Mouse (Mus musculus) monocyte, adult 2 months (primary cell): Measurements from ENCODE around the gene Klhl29.

Experiments
- DNase-seq, 2 experiments: peaks; one replicate each; pipeline ENCODE4 v3.0.0; 2022; ENCODE audit warnings: low spot score in 2 of 2, low read depth in 1 of 2

The Klhl29 gene

DNA sequence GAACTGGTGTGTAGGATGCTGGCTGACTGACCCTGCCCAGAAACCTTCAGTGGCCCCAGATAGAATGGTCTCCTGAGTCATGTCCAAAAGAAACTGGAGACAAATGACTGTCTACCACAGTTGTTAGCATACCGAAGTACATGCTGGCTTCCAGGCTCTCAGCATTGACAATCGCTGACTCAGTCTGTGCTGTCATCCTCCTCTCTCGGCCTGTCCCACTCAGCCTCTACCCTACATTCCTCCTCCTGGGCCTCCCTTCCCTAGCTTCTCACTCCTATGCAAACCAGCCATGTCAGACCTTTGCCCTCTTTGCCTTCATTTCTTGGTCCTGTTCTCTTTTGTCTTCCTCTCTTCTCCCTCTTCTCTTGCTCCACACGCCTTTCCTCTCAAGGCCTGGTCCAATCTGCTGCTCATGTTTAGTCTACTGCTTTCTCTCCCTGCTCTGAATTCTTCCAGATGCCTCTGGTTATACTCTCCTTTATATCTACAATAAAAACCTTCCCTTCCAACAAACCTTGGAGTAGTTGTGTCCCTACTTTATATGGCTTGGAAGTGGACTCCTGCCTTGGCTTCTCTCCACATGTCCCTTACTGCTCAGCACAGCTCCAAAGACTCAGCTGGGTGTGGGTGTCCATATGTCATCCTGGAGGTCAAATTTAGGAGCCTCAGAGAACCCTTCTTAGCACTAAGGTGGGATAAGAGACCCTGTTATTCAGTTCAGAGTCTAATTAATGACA is 121.1 kb downstream of the Klhl29 start:
- no peak for DNase-seq

DNA sequence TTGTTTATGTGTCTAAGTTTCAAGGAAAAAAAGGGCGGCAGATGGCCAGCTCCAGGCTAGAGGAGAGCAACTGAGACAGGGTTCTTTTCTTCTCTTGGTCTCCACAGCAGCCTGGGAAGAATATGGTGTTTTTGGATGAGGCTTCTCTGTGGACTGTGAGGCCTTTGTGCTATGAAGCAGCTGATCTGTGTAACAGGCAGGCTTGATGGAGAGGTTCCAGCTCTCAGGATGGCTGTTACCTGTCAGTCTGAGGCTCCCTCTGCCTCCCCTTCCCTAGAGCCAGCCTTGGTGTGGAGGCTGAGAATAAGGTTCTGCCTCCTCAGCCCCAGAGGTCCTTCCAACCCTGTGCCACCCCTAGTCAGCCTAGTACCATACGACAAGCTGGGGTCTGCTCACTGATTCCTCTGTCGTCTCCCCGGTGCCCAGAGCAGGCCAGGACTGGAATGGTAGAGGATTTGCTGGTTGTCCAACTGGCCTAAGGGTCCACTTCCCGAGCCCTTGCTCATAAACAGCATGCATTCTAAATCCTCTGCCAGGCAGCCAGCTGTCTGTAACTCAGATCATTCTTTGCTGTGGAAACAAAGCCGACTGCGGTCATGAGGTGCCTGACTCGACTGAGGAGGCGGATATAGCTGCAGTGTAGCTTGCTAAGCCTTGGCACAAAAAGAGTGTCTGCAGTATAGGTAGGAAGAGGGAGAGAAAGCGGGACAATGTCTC is 122.0 kb downstream of the Klhl29 start:
- DNase-seq = no peak

DNA sequence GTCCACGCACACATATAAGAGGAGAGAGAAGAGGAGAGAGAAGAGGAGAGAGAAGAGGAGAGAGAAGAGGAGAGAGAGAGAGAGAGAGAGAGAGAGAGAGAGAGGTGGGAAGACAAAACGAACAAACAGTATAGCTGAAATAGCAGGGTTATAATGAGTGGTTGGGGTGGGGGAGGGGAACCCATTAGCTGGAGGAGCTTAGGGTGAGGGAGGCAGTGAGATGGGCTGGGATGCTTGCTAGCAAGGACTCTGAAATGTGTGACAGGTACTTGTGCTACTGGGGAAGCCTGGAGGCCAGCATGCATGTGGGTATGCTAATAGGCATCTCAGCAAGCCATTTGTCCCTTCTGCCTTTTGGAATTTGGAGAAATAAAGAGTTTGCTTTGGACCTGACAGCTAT is 122.9 kb downstream of the Klhl29 start:
- no peak for DNase-seq

DNA sequence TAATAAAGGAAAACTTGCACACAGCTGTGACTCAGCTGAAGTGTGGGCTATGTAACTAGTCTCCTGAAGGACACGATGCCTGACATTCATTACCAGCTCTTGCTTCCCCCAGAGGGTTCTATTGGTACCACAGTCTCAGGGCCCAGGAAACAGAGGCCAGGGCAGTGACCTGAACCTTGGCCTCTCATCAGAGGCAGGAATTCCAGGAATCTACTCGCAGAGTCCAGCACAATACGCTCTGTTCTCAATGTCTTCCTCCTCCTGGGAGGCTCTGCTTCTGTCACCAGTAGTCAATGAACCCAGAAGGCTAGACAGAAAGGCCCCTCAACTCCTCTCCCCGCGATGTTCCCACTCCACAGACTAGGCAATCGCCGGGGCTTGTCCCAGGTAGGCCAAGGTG is 125.4 kb downstream of the Klhl29 start:
- no peak for DNase-seq

DNA sequence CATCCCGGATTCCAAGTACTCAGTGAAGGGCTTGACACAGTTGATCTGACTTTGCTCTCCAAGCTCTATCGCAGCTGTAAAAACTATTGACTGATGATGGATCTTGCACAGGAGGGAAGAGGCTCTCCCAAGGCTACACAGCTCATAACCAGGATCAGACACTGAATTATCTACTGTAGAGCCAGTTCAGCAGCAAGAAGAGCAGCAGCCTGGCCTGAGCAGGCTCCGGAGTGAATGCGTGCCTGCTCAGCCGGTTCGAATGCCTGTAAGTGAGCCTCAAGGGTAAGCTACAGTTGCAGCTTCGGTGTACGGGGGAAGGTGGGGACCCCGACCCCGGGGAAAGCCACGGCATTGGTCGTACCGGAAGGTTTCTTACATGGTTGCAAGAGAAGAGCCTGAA is 126.4 kb downstream of the Klhl29 start:
- no peak for DNase-seq

DNA sequence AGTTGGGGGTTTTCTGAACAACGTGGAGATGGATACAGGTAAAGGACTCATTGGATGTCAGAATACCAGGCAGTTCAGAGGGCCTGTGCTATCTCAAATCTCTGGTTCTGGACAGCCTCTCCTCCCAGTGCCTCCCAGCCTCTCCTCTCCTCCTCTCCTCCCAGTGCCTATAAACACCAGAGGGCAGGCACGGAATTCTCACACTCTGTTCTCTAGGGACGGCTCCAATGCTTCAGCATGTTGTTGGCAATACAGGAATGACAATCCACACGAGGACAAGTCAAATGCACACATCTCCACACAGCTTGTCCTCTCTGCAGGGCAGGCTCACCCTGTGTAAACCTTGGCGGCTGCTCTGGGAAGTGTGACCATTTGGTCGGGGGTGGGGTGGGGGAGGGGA is 128.0 kb downstream of the Klhl29 start:
- no peak for DNase-seq

DNA sequence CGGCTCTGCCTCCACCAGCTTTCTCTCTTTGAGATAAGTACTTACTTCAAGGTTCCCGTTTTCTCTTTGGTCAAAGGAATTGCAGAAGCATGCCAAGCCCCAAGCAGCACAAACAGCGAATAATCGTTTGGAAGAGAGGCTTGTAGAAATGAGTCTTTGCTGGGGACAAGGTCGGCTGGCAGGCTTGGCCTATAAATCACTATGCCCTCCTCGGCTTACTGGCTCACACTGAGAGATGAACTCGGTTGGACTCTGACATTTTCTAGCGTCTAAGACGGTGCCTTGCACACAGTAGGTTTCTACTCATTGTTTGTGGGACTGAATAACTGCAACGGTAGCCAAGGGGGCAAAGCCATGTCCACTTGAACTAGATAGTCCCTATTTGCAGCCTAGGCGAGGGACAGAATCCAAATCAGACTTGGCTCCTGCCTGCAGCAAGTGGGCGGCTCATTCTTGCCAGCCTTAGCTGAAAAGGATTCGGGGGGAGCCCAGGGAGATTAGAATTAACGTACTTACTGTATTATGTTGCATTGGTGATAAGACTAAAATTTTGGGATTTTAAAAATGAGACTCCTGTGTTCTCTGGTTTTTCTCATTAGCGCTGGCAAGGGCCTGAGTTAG is 128.7 kb downstream of the Klhl29 start:
- no peak for DNase-seq

DNA sequence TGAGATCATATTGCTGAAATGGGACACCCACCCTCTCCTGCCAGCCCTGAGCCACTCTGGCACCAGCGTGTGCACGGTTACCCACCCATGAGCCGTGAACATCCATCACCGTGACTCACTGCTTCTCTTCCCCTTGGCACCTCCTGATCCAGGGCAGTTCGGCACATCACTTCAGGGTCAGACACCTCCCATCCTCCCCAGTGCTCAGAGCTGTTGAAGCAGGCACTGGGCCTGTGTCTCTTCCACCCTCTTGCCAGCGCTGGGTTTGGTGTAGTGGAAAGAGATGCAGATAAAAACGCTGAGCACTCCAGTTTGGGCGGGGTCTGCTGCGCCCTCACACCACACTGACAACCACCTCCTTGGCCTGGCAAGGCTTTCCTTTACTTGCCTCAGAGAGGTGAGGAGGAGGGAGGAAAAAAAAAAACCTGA is 129.3 kb downstream of the Klhl29 start:
- no peak for DNase-seq

DNA sequence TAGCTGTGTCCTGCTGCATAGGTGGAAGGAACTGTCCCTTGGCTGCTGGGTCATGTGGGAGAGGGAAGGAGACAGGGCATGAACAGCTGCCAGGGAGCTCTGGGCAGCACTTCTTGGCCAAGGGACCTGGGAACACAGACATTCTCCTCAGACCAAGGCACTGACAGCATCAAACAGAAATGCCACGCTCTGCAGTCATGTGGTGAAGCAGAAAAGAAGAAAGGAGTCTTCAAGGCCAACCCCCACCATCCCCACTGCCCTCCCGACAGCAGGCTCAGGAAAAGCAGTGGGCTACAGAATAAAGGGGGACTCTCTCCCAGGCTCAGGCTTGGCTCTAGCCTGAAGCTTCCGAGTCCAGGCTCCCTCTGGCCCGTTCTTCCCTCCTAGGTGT is 130.3 kb downstream of the Klhl29 start:
- DNase-seq = no peak

DNA sequence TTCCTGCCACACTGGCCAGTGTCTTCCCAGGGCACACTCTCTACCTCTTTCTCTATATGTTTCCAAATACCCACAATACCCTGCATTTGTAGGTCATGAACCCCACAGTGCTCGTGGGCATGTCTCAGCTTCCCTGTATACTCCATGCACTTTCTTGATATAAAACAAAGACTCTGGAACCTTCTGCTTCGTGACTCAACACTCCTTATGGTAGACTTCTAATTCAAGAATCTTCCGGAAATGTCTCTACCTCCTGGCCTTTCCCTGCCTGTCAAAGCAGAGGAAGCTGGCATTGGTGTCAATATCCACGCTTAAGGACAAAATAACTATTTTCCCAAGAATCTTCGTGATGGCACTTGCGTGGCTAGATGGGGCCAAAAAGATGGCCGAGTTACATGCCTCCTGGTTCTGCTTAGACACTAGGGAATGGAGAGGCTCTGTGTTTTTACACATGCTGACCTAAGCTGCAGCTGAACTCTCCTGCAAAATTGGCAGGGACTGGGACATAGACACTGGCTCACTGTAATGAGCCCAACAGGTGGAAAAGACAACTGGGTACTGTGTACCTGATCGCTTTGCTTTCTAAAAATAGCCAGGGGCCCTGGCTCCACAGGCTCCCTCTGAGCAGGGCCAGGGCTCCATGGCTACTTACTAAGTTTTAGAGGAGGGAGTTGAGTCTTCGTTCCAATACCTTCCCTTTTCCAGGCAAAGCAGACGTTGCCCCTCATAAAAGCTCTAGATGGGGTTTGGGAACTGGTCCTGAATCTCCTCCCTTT is 130.9 kb downstream of the Klhl29 start:
- DNase-seq = no peak

DNA sequence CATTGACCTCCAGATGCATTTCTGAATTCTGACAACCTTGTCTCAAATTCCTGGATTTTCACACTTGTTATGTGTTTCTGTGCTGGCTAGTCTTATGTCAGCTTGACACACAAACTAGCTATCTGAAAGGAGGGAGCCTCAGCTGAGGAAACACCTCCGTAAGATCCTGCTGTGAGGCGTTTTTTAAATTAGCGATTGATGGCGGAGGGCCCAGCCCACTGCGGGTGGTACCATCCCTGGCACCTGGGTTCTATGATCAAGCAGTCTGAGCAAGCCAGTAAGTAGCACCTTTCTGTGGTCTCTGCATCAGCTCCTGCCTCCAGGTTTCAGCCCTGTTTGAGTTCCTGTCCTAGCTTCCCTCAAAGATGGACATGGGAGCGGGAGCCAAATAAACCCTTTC is 131.6 kb downstream of the Klhl29 start:
- DNase-seq = no peak

DNA sequence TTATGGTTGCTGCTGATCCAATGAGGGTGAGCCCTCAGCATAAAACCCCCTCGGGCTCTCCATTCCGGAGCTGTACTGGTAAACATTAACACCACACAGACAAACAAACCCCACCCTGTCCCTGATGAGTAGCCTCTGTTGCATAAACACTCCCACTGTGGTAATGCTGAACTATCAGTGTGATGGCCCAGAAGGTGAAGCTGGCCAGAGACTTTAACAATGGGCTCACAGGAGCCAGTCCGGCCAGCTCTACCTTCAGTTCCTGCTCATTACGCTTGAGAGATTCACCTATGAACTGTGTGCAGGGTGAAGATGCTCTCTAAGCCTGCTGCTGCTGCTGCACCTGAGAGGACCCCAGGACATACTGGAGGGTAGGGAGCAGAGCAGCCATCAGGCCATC is 132.0 kb downstream of the Klhl29 start:
- no peak for DNase-seq

DNA sequence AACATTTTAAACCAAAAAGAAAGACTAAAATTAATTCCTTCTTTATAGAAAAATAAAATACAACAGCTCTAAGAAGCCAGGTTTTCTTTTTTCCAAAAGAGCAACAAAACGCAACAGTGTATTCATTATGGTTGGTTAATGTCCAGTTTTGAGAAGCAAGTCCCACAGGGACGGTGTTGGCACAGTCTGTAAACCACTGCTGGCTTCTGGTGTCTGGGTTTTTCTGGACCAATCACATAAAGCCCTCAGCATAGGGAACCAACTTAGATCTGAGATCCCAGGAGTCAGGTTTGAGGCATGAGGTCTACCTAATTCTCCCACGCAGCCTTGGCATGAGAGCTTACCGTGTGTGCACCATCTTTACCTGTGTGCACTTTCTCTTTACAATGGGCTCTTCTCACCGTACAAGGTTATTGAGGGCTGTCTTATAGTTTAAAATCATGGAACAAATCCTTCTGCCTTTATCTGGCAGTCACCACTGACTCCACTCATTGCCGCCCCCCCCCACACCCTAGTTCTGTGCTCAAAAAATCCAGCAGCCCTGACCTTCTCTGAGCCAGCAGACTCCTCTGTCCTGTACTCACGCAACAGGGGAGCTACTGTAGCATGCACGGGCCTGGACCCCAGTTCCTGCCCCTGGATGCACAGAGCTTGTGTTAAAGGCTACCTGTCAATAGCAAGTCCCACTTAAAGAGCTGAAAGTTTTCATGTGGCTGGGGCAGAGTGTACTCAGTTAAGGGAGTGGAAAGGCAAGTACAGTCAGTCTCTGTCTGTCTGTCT is 132.7 kb downstream of the Klhl29 start:
- DNase-seq = no peak

DNA sequence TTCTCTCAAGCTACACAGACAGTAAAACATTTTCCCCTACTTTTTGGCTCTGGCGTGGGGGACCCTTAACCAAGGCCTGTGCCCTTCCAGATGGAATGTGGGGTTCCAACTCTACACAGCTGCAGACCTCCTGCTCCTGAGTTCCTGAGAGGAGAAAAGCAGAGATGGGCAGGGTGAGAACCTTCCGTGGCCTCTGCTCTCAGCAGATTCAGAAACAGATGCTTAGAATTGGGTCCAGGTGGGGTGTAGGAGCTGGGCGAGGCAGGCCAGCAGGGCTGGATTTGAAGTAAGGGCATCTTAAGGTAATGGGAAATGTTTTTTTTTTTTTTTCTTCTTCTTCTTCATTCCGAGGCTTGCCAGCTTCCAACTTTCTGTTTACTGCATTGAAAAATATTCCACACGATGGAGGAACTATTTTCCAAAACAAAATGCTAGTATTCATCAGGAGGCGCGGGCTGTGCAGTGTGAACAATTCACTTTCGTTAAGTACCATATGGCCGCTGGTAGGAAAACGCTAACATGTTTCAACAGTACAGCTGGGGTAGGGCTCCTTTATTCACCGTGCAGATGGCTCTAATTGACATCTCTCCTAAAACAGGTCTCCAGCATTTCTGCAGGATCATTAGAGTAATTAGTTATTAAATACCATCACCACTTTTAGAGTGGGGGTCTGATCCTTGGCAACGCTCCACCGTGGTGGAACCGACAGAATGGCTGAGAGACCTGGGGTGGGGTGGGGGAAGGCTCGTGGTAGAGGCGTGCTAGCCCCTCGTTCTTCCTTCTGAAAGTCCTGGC is 135.8 kb downstream of the Klhl29 start:
- no peak for DNase-seq

DNA sequence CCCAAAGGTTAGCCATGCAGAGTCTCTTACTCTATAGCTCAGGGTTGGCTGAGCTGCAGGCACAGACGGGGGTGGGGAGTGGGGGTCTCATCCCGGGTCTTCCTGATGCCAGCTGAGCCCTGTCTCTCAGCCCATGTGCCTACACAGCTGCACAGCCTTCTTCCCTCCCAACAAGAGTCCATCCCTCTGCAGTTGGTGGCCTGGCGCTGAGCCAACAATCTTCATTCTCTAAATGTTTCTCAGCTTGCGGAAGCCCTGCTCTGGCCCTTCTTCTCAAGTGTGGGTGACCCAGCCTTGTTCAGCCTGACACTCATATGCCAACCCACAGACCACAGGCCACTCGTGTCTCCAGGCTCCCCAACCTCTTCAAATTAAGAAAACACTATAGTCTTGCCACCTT is 138.4 kb downstream of the Klhl29 start:
- DNase-seq = no peak

DNA sequence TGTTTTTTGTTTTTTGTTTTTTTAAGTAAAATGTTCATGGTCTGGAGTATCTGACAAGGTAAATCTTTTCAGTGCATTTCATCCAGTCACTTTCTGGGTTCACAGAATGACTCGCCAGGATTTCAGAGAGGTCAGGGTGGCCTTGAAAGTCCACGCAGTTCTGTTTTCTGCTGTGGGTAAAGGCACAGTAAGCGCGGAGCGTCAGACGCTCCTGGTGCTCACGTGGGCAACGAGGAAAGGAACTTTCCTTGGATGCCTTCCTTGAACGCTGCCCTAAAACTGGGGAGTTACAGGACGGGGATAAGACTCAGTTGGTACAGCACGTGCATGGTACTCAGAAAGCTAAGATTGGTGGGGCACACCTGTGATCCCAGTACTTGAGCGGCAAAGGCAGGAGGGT is 139.9 kb downstream of the Klhl29 start:
- no peak for DNase-seq

DNA sequence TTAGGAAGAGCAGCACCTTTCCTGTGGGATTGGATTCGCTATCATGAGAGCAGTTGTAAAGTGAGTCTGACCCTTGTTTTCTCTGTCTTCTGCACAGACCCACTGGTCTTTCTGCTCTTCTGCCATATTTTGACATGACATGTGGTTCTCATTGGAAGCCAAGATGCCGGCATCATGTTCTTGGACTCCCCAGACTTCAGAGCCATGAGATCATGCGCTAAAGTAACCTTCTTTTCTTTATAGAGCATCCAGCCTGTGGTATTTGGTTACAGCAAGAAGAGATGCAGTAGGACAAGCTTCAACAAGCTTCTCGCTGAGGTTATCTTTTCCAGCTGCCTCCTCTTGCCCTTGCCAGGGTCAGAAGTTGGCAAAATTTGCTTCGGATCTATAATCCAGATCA is 145.0 kb downstream of the Klhl29 start:
- DNase-seq = no peak

DNA sequence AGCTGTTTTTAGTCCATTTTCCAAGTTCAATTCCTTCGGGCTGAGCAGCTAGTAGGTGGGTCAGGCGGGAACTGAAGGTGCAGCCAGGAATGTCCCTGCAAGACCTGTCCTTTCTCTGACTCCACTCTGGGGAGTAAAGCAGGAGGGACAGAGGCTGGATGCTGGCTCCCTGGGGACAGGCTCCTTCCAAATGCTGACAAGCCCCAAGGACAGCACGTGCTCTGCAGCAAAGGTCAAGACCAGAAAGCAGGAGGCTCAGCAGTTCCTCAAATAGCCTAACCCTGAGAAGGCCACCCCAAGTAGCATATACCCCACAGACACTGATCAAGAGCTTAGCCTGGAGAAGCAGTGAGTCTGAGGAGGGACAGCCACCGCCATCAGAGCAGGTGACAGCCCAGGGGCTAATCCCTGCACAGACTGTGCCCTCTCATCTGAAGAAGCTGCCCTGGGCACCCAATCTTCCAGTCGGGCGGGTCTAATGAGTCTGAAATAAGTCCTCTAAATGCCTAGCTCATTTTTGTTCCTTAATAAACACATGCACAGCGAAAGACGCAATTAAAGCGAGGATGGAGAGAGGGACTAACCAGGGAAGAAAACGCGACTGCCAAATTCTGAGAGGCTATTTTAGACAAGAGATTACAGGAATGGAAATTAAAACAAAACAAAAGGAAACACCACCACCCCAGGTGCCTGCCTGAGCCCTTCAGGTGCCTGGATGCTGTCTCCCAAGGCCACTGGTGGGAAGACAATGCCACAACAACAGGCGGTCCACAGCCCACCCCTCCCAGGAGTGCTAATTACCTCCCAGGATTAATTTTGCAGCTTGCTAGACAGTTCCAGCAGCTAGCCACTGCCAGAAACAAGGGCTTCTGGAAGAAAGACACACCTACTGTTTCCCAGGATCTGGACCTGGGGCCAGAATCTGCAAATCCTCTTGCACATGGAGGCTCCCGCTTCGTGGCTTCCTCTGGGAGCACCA is 148.5 kb downstream of the Klhl29 start:
- no peak for DNase-seq

DNA sequence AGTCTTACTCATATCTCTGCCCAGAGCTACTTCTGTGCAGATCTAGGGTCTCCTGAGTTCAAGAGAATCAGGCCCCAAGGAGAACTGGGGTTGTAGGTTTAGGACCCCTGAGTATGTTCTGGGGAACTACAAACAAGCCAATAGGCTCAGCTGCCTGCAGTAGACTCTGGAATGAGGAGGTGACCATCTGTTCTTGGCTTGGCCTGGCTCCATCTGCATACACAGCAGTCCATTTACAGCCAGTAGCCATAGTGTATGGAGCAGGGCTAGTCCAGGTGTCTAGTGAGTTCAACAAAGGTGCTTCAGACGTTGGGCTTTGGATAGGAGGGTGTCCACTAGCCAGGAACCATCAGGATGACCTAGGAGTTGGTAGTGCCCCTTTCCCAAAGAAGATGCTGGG is 151.9 kb downstream of the Klhl29 start:
- DNase-seq = no peak
